Mouse (Mus musculus): ENCODE results near the gene Zfp386.
"Not testable (repeated sequence)": the region's sequence is repeated elsewhere in the genome, so short reads cannot be mapped to it uniquely, and the experiment has no call there.

The Zfp386 gene
- long read RNA-seq, experiment 1, transcript Zfp386-201 (3 exons, 1,958 nt), result major isoform, 15 of 24 reads
- long read RNA-seq, experiment 1, partial matches to known transcripts, result 1 of 24 reads
- long read RNA-seq, experiment 1, other reads (novel, unspliced or antisense), result 7 of 24 reads
- long read RNA-seq, experiment 2, transcript Zfp386-201 (3 exons, 1,958 nt), result major isoform, 17 of 23 reads
- long read RNA-seq, experiment 2, partial matches to known transcripts, result 0 of 23 reads
- long read RNA-seq, experiment 2, other reads (novel, unspliced or antisense), result 6 of 23 reads

- intact Hi-C loops (cut with DNase I), result loop anchor here (2.0 kb wide), 1 partner anchor 155 kb away; no protein-coding TSS in a partner anchor
Measured at GRCm38 (mm10) chr12:116047440-116048377, at the start of gene Zfp386. Gene Zfp386 (plus strand): TSS chr12:116047724.

GRCm38 (mm10) chr12:115999784-116000183 lies 47.7 kb upstream of the Zfp386 start:
- intact Hi-C loops (cut with DNase I), result not testable (repeated sequence)

- intact Hi-C loops (cut with DNase I), result not testable (repeated sequence)
Measured at GRCm38 (mm10) chr12:116002946-116003345, 44.6 kb upstream of the Zfp386 start.

- intact Hi-C loops (cut with DNase I), result no loop called here
Measured at GRCm38 (mm10) chr12:116010812-116011211, 36.7 kb upstream of the Zfp386 start.

GRCm38 (mm10) chr12:116028095-116028494 lies 19.4 kb upstream of the Zfp386 start:
- intact Hi-C loops (cut with DNase I), result no loop called here

GRCm38 (mm10) chr12:116035346-116035745 lies 12.2 kb upstream of the Zfp386 start:
- intact Hi-C loops (cut with DNase I), result no loop called here

- intact Hi-C loops (cut with DNase I), result no loop called here
Measured at GRCm38 (mm10) chr12:116044785-116045184, 2.7 kb upstream of the Zfp386 start.

- intact Hi-C loops (cut with DNase I), result loop anchor here (2.0 kb wide), 1 partner anchor 154 kb away; no protein-coding TSS in a partner anchor
Measured at GRCm38 (mm10) chr12:116048766-116049165, 1.2 kb downstream of the Zfp386 start.

- intact Hi-C loops (cut with DNase I), result loop anchor here (2.0 kb wide), 1 partner anchor 154 kb away; no protein-coding TSS in a partner anchor
Measured at GRCm38 (mm10) chr12:116049236-116049635, 1.7 kb downstream of the Zfp386 start.

- intact Hi-C loops (cut with DNase I), result loop anchor here (2.0 kb wide), 1 partner anchor 153 kb away; no protein-coding TSS in a partner anchor
Measured at GRCm38 (mm10) chr12:116049701-116050100, 2.2 kb downstream of the Zfp386 start.

GRCm38 (mm10) chr12:116054342-116054741 lies 6.8 kb downstream of the Zfp386 start:
- intact Hi-C loops (cut with DNase I), result no loop called here

GRCm38 (mm10) chr12:116056112-116056511 lies 8.6 kb downstream of the Zfp386 start:
- intact Hi-C loops (cut with DNase I), result no loop called here

GRCm38 (mm10) chr12:116061561-116062193 lies 14.2 kb downstream of the Zfp386 start:
- intact Hi-C loops (cut with DNase I), result no loop called here

- intact Hi-C loops (cut with DNase I), result no loop called here
Measured at GRCm38 (mm10) chr12:116062194-116062583, 14.7 kb downstream of the Zfp386 start.

GRCm38 (mm10) chr12:116063020-116063419 lies 15.5 kb downstream of the Zfp386 start:
- intact Hi-C loops (cut with DNase I), result no loop called here

GRCm38 (mm10) chr12:116071023-116071422 lies 23.5 kb downstream of the Zfp386 start:
- intact Hi-C loops (cut with DNase I), result loop anchor here (5.0 kb wide), 1 partner anchor 131 kb away; no protein-coding TSS in a partner anchor

- intact Hi-C loops (cut with DNase I), result no loop called here
Measured at GRCm38 (mm10) chr12:116077074-116077854, 29.7 kb downstream of the Zfp386 start, which contains the start of gene Vipr2. Gene Vipr2 (plus strand): TSS chr12:116077726.

GRCm38 (mm10) chr12:116077855-116078366 lies 30.4 kb downstream of the Zfp386 start:
- intact Hi-C loops (cut with DNase I), result no loop called here

GRCm38 (mm10) chr12:116083125-116083524 lies 35.6 kb downstream of the Zfp386 start:
- intact Hi-C loops (cut with DNase I), result no loop called here

GRCm38 (mm10) chr12:116084294-116084693 lies 36.8 kb downstream of the Zfp386 start:
- intact Hi-C loops (cut with DNase I), result no loop called here

All from adrenal gland (tissue).